Mouse (Mus musculus) ES-Bruce4 (cell line): ENCODE results near the gene Tmem120b.

Experiments
- CTCF ChIP-seq: IDR thresholded peaks from one replicate; pipeline ENCODE4 v1.8.1; 2011; ENCODE audit warnings: low read depth, low read length
- EP300 ChIP-seq: IDR thresholded peaks from 2 replicates; pipeline ENCODE4 v1.6.1; 2011; ENCODE audit warnings: low read depth, low read length; ENCODE audit not compliant: insufficient read depth
- POLR2A ChIP-seq: IDR thresholded peaks from one replicate; pipeline ENCODE4 v1.8.1; 2011; ENCODE audit warnings: low read length; ENCODE audit not compliant: insufficient read depth

- no peak for TF ChIP-seq CTCF
- TF ChIP-seq EP300 = no peak
- no peak for TF ChIP-seq POLR2A
Observed at GRCm38 (mm10) chr5:123076419-123077281, 8.4 kb downstream of the Tmem120b start.
